In the genomic region with DNA sequence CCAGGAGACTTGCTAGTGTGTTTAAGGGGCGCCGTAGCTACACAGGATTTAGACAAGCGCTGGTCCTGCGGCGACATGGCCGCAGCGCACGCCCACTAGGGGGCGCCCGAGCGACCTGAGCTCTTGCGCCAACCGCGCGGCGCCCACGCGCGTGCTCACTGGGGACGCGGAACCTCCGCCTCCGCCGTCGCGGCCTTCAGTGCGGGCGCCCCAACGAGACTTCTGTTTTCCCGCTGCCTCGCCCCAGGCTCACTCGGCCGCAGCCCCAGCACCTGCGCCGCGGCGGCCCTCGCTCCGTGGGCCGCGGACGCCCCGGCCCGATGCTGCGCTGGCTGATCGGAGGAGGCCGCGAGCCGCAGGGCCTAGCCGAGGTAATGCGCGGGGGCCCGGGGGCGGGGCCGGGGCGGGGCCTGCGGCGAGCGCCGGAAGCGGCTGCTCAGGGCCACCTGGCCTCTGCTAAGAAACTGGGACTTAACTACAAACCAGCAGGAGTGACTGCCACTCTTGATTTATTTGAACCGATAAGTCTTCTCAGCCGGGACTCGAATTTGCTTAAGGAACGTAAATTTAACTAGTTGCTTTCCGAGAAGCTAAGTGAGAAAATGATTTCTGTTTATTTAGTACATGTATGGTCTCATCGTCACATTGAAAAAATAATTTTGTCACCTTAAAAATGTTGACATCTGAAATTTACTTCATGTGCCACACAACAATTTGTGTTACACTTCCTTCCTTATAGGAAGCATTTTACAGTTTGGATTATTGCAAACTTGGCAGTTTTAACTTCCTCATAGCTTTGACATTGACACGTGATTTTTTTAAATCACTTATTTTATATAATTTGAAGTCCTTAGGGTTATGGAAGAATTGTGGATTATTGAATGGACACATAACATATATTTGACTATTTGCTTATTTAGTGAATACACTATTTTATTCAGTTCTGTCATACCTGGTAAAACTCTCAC, we compare ENCODE assay signal across 8 mouse cellular contexts. TPM values are rescaled to one million over a fixed set of nuclear protein-coding genes. Genes with fewer than 3 reads are reported as not detected.
DNase-seq lines count a peak whose midpoint lies in the region; ATAC-seq and TF ChIP-seq lines count a peak whose summit lies in the region.

A gene (plus strand): TSS at position 126 of the 968 bp plus-strand sequence.

- peak; percentile 97 for DNase-seq in MN1 (ENCODE audit: low spot score)
- peak; percentile 91 for DNase-seq in cerebellum, adult 9-10 months
- peak; percentile 90 for DNase-seq in hindbrain, embryonic 10.5 days (ENCODE audit: low spot score)
- DNase-seq in layer of hippocampus, adult 9-11 months = peak; percentile 93
- peak; percentile 95 for DNase-seq in lung, postnatal 0 days (ENCODE audit: low spot score)
- DNase-seq in ovary, postnatal 14 days (ENCODE audit: low spot score) = peak; percentile 90
- DNase-seq in thymus, postnatal 14 days = peak; percentile 93

- H3K9ac ChIP-seq in lung, postnatal 0 days (replicated peaks; ENCODE audit: low read depth) = peak within 1 kb of the TSS; percentile 92

- H3K27ac ChIP-seq in hindbrain, embryonic 10.5 days = peak within 1 kb of the TSS; percentile 99
- peak within 1 kb of the TSS; percentile 97 for H3K27ac ChIP-seq in lung, postnatal 0 days (ENCODE audit: low read length)

- H3K27me3 ChIP-seq in hindbrain, embryonic 10.5 days (ENCODE audit: insufficient read depth, poor library complexity, severe bottlenecking) = no peaks in the 10 kb centered on the region
- no peaks in the 10 kb centered on the region for H3K27me3 ChIP-seq in lung, postnatal 0 days (replicated peaks; ENCODE audit: insufficient read depth, low read length)

- H3K4me2 ChIP-seq in lung, postnatal 0 days (replicated peaks; ENCODE audit: low read depth, low read length) = peak within 1 kb of the TSS; percentile 61

- peak within 1 kb of the TSS; percentile 82 for H3K4me3 ChIP-seq in hindbrain, embryonic 10.5 days
- H3K4me3 ChIP-seq in lung, postnatal 0 days (ENCODE audit: low read depth, low read length) = peak within 1 kb of the TSS; percentile 76

- H3K4me1 ChIP-seq in hindbrain, embryonic 10.5 days (replicated peaks) = peaks cover 17% of the 10 kb centered on the region
- H3K4me1 ChIP-seq in lung, postnatal 0 days (ENCODE audit: insufficient read depth, low read depth, low read length) = peaks cover 4% of the 10 kb centered on the region; the same call in 1 of the 2 replicates

- no peak for TF ChIP-seq EP300 in lung, postnatal 0 days (IDR thresholded peaks at IDR 0.05)

- peak; percentile 96 for TF ChIP-seq CTCF in lung, postnatal 0 days (IDR thresholded peaks at IDR 0.05)

- H3K9me3 ChIP-seq in hindbrain, embryonic 10.5 days = no peaks in the 10 kb centered on the region
- H3K9me3 ChIP-seq in lung, postnatal 0 days (ENCODE audit: low read length) = no peaks in the 10 kb centered on the region

- peak; percentile 95 for ATAC-seq in frontal cortex, adult (ENCODE audit: low TSS enrichment)
- ATAC-seq in lung, postnatal 0 days = peak; percentile 98

- 3% methylated on average over 68 of the region's 68 CpGs for WGBS in hindbrain, embryonic 10.5 days
- 1% methylated on average over 66 of the region's 68 CpGs for WGBS in lung, postnatal 0 days

- peaks cover 11% of the 10 kb centered on the region; the same call in 1 of the 2 replicates for H3K36me3 ChIP-seq in hindbrain, embryonic 10.5 days
- no peaks in the 10 kb centered on the region for H3K36me3 ChIP-seq in lung, postnatal 0 days (ENCODE audit: insufficient read depth, low read length)

RNA-seq across cellular contexts. Expression of the gene that starts here (rescaled TPM):
- polyA plus RNA-seq in hindbrain, embryonic 10.5 days (2016; fragmentation: Nextera tagmentation; extraction: Ambion mirVana) = 17.2 and 18.3 TPM in 2 replicates
- polyA plus RNA-seq in lung, postnatal 0 days (2015; fragmentation: Nextera tagmentation; extraction: Ambion mirVana) = 15.7 and 16.1 TPM in 2 replicates

Comparison
In these comparisons a context has a peak if more than half of its experiments do, and no peak if none do; other contexts are left out.
1. Peak in every context shown above with its lines: DNase-seq, ATAC-seq, H3K4me3 ChIP-seq and H3K27ac ChIP-seq.